Mouse (Mus musculus) cortical plate, adult 2 months (tissue): Measurements from ENCODE around the gene Hist1h2bp.

Source experiments
- CTCF ChIP-seq: fragments of 200-500 bp; IDR thresholded peaks from 2 replicates; pipeline ENCODE4 v1.5.1; 2011; ENCODE audit warnings: mild to moderate bottlenecking, control low read depth, low read length; ENCODE audit not compliant: insufficient read depth; ENCODE audit errors: extremely low read depth
- POLR2A ChIP-seq: fragments of 200-500 bp; IDR thresholded peaks from 2 replicates; pipeline ENCODE4 v1.6.1; 2011; ENCODE audit warnings: mild to moderate bottlenecking, low read length, control low read depth; ENCODE audit not compliant: insufficient read depth; ENCODE audit errors: extremely low read depth

GRCm38 (mm10) chr13:21830344-21830743 is 43.1 kb downstream of the Hist1h2bp start:
- TF ChIP-seq CTCF, result no peak
- no peak for TF ChIP-seq POLR2A
